Mouse (Mus musculus) lung, postnatal 36 days (tissue): Measurements from ENCODE around the gene Patz1.

Experiments
- DNase-seq: peaks from one replicate; pipeline ENCODE4 v3.0.0; 2022; ENCODE audit warnings: mixed read lengths

The Patz1 gene

GRCm38 (mm10) chr11:3330991-3331750 is 42.5 kb downstream of the Patz1 start:
- DNase-seq: no peak

DNA sequence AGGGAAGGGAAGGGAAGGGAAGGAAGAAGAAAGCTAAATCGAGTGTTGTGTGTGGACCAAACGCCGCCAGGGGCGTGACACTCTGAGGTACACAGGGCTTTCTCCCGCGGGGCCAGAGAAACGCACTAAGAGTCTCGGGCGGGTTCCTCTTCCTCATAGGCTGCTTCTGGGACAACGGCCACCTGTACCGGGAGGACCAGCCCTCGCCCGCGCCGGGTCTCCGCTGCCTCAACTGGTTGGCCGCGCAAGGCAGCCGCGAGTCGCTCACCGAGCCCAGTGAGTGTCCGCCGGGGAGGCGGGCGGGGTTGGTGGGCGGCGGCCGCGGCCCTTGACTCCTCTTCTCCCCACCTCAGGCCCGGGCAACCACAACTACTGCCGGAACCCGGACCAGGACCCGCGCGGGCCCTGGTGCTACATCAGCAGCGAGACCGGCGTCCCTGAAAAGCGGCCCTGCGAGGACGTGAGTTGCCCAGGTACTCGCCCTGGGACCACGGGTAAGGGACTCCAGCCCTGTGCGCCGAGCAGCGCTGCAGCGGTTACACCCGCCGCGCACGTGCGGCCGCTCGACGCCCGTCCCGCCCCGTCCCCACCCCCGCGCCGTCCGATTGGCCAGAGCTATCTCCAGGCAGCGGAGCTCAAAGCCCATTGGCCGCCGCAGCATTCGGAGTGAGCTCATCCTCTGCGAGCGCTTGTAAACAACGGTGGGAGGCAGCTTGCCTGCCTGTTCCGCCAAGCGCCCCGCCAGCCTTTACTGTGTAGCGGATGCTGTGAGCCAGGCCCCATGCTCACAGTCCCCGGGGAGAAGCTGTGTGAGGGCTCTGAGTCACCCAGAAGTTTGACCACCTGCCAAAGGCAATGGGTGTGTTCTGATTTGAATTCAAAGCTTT is 43.3 kb downstream of the Patz1 start:
- DNase-seq: peak; percentile 96

- DNase-seq: no peak
Observed at GRCm38 (mm10) chr11:3333111-3333695, 44.5 kb downstream of the Patz1 start.

DNA sequence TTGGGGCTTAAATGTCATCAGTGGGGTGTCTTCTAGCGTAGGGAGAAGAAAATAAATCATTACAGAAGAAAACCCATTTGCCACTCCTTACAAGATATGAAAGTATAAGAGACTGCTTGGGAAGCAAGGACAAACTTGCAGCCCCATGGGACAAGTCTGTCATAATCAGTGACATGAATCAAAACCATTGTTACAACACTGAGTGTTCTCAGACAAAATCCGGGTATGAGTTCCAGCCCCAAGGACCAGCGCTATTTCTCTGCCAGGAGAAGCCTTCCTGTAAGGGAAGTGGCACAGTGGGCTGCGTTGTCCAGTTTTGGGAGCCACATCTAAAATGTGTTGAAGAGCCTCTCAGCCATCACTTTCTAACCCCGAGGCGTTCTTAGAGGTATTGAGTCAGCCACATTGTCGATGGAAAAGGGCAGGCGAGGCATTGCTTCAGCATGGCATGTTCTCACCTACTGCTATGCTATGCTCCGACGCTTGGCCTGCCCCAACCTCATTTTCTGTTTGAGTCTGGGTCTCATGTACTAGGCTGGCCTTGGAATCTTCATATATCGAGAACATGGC is 45.6 kb downstream of the Patz1 start:
- DNase-seq: no peak

DNA sequence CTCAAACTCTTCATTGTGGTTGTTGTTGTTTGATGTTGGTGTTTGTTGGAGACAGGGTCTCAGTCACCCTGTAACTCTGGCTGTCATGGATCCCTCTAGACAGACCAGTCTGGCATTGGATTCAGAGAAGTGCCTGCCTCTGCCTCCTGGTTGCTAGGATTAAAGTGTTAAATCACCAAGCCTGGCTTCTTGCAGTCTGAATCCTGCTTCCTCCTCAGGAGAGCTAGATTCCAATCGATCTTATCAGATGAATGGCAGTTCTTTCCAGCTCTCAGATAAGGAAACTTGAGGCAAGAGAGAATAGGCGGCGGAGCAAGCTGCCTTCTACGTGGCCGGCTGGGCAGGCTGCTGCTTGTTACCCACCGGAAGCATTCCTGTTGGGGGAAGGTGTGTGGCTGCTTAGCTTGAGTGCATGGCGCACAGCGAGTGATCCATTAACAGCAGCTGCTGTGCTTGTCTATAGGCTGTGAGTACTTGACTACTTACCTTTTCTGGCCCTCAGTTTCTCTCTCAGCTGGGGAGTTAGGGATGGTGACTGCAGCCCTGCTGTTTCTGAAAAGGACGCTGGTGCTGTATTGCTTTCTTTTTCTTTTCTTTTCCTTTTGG is 46.1 kb downstream of the Patz1 start:
- no peak for DNase-seq

DNA sequence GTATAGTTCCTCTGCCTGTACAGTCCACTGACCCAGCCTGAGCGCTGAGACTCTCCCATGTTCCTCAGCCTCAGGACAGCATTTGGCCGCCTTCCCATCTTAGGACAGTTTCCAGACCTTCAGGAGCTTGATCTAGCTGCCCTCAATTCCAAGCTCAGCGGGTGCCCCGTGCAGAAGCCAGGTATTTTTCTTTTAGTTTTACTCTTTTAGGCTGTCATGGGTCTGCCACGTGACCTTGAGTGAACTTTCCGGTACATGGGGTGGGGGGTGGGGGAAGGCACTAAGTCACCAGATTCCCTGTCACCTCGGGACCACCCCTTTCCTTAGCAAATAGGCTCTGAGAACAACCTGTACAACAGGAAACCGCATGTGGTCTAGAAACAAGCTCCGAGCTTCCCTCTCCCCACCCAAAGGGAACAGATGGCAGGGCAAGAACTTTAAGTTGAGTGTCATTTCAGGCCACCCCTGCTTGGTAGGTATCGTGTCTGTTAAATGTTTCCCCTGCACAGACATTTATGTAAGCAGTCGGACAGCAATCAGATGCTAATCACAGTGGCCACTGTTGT is 47.1 kb downstream of the Patz1 start:
- DNase-seq: peak; percentile 81

- DNase-seq: no peak
Observed at GRCm38 (mm10) chr11:3336602-3337001, 47.9 kb downstream of the Patz1 start.

- no peak for DNase-seq
Observed at GRCm38 (mm10) chr11:3337173-3337955, 48.7 kb downstream of the Patz1 start.

DNA sequence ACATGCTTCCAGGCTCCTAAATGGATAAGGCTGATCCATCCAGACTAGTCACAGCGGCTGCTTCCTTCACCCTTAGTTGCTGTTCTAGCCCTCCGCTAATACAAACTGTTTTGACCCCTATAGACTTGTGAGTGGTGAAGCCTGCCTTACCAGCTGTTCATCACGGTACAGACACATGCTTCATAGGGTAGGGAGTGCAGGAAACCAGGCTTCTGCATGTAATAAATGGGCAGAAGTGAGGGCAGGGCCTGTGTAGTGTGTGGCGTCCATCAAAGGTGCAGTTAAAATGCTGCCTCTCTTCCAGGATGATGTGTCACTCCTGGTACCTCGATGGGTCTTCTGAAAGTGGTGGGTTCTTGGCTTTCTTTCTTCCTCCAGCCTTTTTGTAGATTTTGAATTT is 49.3 kb downstream of the Patz1 start:
- DNase-seq: no peak

DNA sequence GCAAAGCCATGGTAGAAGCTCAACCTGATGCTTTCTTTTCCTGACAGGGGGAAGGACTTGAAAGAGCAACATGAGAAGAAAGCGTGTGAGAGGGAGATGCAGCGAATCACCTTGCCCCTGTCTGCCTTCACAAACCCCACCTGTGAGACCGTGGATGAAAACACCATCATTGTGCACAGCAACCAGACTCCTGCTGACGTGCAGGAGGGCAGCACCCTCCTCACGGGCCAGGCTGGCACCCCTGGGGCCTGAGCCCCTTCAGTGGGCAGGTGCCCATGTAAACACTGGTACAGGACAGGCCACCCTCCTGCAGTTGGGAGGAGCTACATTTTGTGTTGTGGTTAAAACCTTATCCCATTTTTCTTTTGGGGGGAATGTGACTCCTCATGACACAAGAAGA is 52.8 kb downstream of the Patz1 start:
- DNase-seq: no peak

GRCm38 (mm10) chr11:3344916-3345315 is 56.2 kb downstream of the Patz1 start:
- no peak for DNase-seq

GRCm38 (mm10) chr11:3346351-3346750 is 57.7 kb downstream of the Patz1 start:
- DNase-seq: no peak

DNA sequence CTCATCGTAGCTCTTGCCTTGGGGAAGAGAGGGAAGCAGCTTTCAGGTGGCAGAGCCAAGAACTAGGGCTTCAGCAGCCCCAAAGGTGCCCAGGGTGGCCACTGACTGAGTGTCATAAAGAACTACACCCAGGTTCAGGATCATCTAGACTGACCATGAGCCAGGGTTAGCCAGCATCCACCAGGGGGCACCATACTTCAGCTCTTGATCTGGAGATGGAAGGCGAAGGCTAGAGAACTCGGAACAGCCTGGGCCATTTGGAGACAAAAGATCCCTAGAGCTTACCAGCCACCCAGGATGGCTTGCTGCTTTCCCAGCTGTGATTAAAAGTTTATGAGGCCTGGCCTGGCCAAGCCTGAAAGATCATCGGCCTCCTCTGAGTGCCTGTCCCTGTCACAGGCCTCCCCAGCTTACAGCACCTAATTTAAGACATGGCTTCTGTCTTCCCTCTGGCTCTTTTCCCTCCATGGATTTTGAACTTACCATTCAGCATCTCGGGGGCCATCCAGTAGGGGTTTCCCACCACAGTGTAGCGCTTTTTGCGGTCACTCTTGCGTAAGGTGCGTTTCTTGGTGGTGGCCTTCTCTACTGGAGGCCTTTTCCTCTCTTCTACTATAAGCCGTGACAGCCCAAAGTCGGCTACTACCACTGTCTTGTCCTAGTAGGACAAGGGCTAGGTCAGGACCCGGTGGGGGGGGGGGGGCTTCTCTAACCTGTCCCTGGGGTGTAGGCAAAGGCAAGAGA is 58.6 kb downstream of the Patz1 start:
- peak; percentile 95 for DNase-seq

- DNase-seq: no peak
Observed at GRCm38 (mm10) chr11:3347835-3348195, 59.1 kb downstream of the Patz1 start.

DNA sequence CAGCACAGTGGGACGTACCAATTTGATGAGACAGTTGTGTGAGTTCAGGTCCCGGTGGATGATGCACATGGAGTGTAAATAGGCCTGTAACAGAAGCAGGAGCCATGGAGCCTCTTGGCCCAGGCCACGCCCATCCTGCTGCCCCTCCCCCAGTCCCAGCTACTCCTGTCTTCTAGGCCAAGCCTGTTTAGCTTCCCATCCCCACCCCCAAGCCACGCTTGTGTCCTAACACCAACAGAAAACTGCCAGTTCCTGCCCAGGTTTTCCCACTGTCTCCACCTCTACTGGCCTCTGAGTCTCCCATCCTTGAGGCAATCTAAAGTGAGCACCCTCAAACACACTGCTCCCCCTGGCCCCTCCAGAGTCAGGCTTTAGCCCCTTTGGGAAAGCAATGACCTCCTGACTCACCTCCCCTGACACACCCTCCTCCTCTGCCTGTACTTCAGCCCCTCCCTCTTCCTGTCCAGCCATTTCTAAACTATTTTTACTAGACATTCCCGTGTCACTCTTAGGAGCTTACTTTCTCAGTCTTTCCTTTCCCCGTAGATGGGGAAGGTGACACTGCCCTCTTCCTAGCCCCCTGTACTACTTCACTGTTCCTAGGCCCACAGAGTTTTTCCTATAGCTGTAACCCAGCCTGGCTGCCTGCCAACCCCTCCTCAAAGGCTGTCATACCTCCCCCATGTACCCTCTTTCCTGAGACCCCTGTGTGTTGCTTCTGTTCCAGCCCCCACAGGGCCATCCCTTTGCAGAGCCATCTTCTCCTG is 60.1 kb downstream of the Patz1 start:
- DNase-seq: peak; percentile 75

DNA sequence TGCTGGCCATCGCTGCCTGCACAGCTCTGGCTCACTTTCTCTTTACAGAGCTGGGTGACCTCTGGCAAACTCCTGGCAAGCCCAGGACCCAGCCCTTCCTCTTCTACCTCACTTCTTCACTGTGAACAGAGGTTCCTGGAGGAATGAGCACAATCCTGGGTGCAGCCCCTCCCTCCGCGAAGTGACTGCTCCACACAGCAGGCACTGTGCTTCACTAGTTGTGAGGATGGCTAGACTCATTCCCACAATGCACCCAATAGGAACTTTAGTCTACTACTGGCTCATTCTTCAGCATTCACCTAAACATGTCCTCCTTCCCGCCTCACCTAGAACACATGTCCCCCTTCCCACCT is 60.6 kb downstream of the Patz1 start:
- DNase-seq: no peak

- DNase-seq: no peak
Observed at GRCm38 (mm10) chr11:3352131-3352530, 63.5 kb downstream of the Patz1 start.

- no peak for DNase-seq
Observed at GRCm38 (mm10) chr11:3352990-3353585, 64.4 kb downstream of the Patz1 start.
